Mouse (Mus musculus): Measurements from ENCODE around the gene Rgs6.

- TF ChIP-seq CTCF (IDR thresholded peaks at IDR 0.05; ENCODE audit: low read depth, low read length) (no peak), POLR2A (IDR thresholded peaks at IDR 0.05; ENCODE audit: borderline replicate concordance, low read depth, low read length) (no peak)
Measured at GRCm38 (mm10) chr12:82640441-82640840, 52.3 kb downstream of the Rgs6 start.

Data from bone marrow macrophage, adult 2 months (primary cell).